Mouse (Mus musculus): ENCODE data around the gene Dpp8.

DNA sequence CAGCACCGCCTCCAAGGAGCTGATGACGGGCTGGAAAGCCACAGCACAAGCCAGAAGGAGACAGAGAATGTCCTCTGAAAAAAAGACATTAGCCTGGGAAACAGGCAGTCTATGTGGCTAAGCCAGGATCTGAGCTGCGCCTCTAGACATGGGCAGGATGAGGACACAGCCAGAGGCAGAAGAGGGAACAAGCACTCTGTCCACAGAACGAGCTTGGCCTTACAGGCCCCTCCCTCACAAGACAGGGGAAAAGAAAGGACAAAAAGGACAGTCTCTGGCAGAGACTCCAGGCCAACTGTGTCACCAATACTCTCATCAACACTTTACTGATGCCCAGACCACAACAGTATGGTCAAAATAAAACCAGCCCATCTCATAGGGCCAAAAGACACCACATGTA lies 30.7 kb upstream of the Dpp8 start:
- no peak for TF ChIP-seq USF1 (IDR thresholded peaks at IDR 0.05; ENCODE audit: low read depth)
- no peak for TF ChIP-seq MAX (IDR thresholded peaks at IDR 0.05; ENCODE audit: low read depth)
- TF ChIP-seq POLR2A (IDR thresholded peaks at IDR 0.05; ENCODE audit: insufficient read length, low read depth), result no peak
- TF ChIP-seq POLR2AphosphoS2 (IDR thresholded peaks at IDR 0.05; ENCODE audit: insufficient read length, low read depth), result no peak
- no peak for TF ChIP-seq TCF12 (IDR thresholded peaks at IDR 0.05; ENCODE audit: insufficient read depth, poor library complexity, severe bottlenecking)
- TF ChIP-seq CEBPB (IDR thresholded peaks at IDR 0.05; ENCODE audit: insufficient read depth, poor library complexity, severe bottlenecking), result no peak
- TF ChIP-seq MYOD1 (IDR thresholded peaks at IDR 0.05; ENCODE audit: control insufficient read depth in 1 of 3, insufficient read length in 2 of 3, low read depth in 2 of 3), result no peak
- no peak for TF ChIP-seq E2F4 (IDR thresholded peaks at IDR 0.05; ENCODE audit: insufficient read depth)
- no peak for TF ChIP-seq MYOG (IDR thresholded peaks at IDR 0.05; ENCODE audit: control insufficient read depth in 1 of 3, insufficient read depth in 1 of 3, insufficient read length in 2 of 3, low read depth in 2 of 3)
- TF ChIP-seq SRF (IDR thresholded peaks at IDR 0.05; ENCODE audit: control insufficient read depth, insufficient read length, low read depth), result no peak
- no peak for TF ChIP-seq TCF3 (IDR thresholded peaks at IDR 0.05; ENCODE audit: insufficient read length, low read depth)
- no peak for TF ChIP-seq REST (IDR thresholded peaks at IDR 0.05; ENCODE audit: insufficient read depth, insufficient read length)
